Mouse (Mus musculus) B cell, adult 2 months (primary cell): ENCODE results near the gene Cacna1d.

Source experiments
- DNase-seq, 2 experiments: peaks; one replicate each; pipeline ENCODE4 v3.0.0; 2022

Cacna1d gene

DNA sequence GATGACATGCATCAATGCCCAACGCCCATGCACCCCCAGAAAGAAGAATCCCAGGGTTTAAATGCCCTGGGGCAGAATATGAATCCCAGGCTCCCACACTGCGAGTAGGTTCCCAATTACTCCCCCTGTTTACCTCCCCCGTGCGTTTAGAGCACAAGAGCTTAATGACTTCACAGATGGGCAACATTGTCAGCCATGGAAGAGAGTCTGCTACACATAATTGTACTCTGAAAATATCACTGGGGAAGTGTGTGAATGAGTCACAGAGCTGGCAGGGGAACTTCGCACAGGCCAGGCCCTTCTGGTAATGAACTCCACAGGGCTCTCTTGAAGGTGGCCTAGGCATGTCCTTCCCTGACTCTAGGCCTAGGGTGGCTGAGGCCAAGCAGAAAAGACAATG is 125.4 kb downstream of the Cacna1d start:
- DNase-seq, result no peak

DNA sequence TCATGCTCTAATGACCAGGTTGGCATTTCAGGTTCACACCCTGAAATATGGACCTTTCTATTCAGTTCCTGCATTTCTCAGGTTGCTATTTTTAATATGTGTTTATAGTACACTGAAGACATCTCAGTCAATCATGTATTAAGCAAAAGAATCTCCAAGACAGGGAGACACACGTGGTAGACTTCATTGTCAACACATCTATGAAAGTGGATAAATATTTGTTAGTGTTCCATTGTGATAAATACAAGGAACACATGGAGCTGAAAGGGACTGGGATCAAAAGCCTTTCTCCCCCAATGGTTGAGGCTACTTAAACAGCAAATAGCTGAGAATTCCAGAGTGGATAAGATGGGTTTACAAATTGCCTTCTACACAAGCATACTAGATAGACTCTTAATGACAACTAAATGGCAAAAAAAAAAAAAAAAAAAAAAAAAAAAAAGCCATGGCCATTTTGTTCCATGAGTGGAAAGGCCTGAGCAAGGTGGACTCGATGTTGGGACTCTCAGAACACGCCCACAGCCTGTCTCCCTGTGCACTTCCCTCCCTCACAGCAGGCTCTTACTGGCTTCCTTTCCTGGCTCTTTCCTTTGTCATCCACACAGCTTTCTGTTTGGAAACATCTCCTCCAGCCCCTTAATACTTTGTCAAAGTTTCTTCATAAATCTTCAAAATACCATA is 127.6 kb downstream of the Cacna1d start:
- DNase-seq, result no peak

DNA sequence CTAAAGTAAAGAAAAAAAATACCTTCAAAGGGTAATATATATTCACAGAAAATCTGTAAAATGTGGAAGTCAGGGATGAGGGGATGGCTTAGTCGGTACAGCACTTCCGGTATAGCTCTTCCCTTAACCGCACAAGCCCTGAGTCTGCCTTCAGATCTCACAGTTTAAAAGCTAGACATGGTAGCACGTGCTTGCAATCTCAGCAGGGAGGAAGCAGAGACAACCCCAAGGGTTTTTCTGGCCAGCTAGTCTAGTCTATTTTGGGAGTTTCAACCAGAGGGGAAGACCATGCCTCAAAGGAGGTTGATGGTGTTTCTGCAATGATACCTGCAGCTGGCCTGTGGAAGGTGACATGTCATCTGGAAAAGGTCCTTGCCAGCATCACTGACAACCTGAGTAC is 128.9 kb downstream of the Cacna1d start:
- no peak for DNase-seq

DNA sequence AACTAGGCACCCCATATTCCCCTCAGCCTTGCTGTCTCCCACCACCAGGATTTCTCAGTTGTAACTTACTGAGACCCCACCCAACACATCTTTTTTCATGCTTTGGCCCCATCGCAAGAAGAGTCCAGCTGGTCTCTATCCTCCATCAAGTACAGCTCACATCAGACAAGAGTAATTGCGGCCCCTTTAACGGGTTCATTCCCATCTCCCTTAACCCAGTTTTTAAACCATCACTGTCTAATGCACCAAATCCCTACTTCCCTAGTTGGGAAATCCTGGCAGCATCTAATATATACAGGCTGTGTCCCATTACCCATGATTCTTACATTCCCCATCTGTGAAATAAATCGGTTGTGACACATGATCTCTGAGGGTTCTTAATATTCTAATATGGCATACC is 130.8 kb downstream of the Cacna1d start:
- DNase-seq, result no peak

DNA sequence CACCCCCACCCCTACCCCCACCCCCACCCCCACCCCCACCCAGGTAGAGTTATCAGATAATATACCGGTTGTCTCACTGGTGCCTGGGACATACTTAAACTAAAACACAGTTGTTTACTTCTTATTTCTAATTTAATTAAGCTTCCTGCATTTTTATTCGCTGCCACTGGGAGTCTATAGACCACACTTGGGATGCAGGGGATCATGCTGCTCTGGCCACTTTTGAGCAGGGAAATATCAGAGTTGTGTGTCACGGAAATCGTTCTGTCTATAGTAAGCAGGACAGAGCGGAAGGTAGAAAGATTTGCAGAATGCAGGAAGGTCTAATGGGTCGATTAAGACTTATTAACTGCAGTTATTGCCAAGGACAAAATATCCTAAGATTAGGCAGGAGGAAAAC is 131.3 kb downstream of the Cacna1d start:
- no peak for DNase-seq

DNA sequence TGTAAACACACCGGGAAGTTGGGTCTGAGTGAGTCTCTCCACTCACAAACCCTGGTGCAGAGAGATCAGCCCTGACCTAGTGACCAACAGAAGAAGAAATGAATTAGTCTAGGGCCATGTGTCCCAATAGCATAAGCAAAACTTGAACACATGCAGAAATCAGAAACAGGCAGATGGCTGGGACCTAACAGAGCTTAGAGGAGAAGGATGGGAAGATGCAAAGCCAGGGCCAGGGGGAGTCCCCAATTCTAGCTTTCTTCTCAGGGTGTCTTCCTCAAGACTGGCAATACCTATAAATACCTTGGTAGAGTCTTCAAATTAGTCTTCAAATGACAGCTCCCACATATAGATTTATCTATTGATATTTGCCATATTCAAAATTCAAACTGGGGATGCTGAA is 133.2 kb downstream of the Cacna1d start:
- no peak for DNase-seq

DNA sequence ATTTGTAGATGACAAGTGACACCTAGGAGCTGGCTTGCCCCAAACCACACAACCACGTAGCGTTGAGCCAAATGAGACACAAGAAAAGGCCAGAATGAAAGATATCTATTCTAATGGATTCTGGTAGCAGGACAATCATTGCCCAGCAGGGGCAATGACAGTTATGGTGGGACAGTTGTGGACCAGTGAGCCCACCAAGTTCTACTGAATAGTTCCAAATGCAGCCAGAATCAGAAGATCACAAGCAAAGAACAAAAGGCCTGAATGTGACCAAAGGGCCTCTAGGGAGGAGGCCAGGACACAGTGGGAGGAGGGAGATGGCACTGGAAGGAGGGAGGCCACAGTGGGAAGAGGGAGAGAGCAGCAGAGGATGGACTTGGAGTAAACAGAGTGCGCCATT is 134.8 kb downstream of the Cacna1d start:
- no peak for DNase-seq

DNA sequence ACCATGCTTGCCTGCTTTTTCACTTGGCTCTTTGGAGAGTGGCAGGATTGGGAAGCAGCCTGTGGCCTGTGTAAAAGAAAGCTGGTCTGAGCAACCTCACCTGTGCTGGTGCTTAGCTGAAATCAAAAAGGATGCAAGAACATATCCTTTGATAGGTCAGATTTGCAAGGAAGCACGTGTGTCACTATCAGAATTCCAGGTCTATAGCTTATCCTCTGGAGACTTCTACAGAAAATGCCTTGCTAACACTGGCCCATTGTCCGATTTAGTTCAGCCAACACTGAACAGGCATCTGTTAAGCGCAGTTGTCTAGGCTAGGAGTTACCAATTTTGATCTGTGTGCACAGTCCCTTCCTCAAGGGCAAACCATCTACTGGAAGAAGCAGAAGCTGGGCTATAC is 136.5 kb downstream of the Cacna1d start:
- DNase-seq, result no peak

DNA sequence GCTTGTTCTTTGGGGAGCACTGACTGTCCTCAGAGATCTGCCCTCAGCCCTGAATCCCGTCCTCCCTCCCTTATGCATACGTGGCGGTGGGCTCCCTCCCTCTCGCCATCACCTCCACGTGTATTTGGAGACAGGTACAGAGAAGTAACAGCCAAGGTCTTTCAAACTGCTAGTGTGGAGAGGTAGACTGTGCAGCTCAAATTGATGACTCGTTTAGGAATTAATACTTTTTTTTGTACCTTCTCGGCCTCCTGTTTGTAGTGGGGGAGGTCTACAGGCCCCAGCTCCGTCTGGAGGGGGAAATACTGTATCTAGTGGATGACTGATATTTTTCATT is 137.2 kb downstream of the Cacna1d start:
- no peak for DNase-seq

DNA sequence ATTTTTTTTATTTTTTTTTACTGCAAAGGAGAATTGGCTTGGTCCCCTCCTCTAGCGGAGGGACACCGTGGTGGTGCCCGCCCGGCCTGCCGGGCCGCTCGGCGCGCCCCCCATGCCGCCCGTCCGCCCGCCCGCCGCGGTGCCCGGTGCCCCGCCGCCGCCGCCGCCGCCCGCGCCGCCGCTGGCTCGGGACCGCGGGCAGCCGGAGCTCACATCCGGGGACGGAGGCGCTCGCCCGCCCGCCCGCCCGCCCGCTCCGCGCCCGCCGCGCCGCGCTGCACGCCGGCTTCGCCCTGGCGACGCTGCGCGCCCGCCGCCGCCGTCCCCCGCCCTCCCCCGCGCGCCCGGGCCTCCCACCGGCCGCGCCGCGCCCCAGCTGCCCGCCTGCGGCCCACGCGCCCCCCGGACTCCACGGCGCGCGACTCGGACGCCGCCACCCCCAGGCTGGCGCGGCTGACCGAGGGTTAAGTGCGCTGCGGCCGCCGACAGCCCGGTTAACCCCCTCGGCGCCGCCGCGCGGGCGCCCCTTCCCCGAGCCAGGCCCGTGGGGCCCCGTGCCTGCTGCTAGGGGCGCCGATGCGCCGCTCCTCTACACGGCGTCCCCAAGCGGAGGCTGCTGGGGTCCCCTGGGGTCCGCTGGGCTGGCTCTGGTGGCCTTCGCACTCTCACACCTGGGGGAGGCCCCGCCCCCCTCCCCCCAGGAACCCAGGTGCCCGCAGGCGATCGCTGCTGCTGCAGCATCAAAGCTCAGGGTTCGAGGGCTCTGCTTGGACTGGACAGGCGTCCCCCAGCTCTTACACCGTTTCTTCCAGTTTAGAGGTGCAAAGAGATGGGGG is 137.7 kb downstream of the Cacna1d start:
- peak; percentile 18 to 31 for DNase-seq

DNA sequence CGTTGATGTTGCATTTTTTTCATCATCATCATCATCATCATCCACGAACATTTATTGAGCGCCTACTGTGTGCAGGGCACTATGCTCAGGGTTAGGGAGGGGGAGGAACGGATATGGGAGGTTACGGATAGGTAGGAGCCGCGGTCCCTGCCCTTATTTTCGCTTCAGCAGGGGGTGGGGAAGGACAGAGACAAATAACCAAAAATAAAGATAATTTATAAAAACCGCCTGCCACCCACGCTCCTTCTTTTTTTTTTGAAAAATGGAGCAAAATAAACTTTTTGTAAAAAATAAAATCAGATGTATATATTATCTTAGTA is 138.3 kb downstream of the Cacna1d start:
- no peak for DNase-seq

DNA sequence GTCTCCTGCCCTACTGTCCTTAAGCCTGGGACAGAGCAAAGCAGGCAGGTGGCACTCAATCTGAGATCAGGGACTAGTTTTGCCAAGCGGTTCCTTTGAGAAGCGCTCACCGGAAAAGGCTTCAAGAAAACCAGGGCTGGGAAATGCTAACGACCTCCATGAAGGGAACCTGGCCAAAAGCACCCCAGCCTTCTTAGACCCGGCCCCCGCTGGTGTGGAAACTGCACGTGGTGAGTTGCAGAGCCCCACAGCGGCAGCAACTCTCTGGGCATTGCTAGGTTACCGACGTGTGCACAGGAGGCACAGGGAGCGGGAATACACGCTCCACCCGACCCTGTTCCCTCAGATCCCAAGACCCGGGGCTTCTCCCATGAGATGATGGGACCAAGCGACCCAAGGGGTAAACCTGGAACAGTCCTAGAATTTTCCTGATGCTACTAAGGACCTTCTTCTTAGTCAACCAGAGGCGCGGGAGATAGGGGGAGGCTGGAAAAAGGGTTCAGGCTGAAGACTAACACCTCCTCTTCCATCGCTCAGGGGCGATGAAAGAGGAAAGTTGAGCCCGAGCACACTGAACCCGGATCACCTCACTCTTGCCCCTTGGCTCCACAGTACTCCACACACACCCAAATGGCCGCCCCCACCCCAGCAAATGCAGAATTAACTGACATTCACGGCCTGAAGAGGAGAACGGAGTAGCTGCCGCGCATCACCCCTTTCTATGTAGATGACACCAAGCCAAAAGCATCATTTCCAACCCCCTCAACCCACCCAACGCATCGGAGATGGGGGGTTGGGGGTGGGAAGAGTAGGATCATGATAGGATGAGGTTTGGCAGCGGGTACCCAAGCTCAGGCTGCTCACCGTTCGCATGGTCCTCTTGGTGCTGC is 138.9 kb downstream of the Cacna1d start:
- peak in 1 of 2 experiments; percentile 13 for DNase-seq

DNA sequence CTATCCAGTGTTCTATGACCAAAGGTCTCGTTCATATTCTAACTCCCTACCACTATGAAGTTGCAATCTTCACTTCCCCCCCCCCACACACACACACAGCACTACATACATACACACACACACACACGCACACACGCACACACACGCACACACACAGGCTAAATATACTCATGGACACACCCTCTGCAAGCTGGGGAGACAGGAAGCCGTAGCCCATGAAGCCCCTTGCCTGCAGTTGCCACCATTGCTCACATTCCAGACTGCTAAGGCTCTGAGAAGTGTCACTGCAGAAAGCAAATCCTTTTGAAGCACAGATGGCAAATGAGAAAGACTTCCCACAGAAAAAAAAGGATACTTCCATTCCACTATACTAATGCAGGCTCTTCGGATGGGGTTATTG is 141.0 kb downstream of the Cacna1d start:
- no peak for DNase-seq

DNA sequence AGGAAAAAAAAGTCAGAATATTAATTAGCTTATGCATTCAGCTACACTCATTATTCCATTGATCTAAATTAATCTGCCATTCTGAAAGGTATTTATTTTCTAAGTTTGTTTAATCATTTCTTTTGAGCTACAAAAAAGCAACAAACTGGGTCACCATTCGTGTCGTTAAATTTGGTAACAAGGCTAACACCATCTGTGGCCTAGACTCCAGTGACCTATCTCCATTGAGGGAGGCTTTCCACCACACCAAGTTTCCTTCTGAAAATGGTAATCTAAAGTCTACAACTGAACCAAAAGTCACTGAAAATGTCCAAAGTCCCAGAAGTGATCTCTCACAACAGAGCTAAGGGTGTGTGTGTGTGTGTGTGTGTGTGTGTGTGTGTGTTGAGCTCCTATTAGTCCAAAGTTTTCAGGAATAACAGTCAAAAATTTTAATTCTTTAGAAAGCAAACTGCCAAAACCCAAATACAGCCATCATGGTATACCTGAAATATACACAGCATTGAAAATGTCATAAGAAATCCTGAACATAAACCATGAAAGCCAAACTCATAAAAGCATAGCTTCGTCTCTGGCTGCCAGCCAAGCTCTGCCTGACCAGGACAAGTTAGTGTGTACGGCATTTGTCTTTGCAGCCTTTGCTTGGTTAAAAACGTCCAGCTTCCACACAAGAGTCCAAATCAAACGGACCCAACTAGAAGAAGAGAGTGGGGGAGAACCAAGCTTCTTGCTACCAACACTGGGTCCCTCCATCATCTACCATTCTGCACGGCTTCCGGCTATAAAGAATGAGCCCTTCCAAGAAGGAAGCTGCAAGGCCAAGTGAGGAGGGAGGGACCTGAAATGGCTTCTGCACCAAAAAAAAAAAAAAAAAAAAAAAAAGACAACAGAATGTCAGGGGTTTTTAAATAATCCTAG is 146.0 kb downstream of the Cacna1d start:
- DNase-seq, result no peak

DNA sequence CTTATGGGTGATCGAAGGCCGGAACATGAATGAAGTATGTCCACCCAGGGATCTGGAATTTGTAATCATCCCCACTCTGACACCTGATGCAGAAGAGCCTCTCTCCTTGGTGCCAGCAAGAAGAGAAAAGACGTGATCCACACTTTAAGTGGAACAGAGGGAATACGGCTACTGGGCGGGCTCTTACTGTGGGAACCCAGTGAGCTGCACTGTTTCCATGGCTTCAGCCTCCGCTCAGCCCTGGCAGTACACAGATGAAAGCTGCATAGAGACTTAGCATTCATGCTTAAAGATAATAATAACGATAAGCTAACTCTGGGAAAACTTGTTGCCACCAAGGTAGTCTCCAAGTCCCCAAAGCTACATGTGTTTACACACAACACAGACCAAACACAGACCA is 147.5 kb downstream of the Cacna1d start:
- DNase-seq, result no peak

DNA sequence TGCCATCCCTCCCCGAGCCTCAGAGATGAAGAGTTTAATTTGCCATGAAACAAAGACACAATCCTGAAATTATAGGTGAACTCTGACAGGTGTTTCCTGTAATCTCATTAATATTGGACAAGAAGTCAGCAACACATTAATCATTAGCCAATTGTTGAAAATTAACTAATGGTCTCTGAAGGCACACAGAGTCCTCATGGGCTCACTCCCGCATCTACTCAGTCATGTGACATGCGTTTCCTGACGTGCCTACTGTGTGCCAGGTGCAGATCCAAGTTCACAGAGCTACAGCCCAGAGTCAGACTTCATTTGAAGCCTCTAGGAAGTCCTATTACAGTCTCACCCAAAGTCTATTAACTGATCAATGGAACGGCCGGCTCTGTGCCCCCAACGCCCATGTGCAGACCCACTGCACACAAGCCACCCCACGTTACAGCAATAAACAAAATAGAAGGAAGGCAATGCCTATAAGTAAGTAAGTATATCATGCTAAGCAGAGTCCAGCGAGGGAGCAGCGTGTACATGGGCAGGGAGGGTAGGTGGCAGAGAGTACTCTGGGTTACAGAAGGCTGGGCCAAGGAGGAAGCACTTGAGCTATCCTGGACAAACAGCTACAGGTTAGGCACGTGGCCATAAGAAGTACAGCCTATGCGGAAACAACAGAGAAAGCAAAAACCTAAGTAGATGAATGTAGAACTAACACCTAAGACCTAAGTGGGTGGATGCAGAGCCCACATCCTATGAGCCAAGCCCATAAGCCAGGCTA is 149.2 kb downstream of the Cacna1d start:
- no peak for DNase-seq

DNA sequence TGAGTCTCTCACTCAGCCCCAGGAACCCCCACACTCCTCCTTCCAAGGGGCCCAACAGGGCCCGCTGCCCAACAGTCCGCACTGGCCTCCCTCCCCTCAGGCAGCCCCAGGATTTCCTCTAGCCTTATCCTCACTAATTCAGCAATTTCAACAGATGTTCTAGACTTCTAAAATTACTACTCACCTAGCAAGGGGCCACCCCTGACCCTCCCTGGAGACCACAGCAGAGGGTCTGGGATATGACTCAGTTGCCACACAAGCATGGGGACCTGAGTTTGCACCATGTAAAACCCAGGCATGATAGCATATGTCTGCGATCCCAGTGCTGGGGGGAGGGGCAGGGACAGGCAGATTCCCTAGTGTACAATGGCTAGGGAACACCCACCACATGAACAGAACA is 151.1 kb downstream of the Cacna1d start:
- DNase-seq, result no peak

DNA sequence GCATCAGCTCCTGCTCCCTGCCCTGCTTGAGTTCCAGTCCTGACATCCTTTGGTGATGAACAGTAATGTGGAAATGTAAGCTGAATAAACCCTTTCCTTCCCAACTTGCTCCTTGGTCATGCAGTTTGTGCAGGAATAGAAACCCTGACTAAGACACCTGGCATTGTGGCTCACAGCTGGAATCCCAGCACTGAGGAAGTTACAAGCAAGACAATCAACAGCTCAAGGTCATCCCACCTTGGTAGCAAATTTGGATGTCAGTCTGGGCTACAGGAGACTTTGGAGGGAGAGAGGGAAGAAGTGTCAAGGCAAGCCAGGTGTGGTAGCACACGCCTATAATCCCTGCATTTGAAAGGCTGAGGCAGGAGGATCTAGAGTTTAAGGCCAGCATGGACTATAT is 159.4 kb downstream of the Cacna1d start:
- no peak for DNase-seq

DNA sequence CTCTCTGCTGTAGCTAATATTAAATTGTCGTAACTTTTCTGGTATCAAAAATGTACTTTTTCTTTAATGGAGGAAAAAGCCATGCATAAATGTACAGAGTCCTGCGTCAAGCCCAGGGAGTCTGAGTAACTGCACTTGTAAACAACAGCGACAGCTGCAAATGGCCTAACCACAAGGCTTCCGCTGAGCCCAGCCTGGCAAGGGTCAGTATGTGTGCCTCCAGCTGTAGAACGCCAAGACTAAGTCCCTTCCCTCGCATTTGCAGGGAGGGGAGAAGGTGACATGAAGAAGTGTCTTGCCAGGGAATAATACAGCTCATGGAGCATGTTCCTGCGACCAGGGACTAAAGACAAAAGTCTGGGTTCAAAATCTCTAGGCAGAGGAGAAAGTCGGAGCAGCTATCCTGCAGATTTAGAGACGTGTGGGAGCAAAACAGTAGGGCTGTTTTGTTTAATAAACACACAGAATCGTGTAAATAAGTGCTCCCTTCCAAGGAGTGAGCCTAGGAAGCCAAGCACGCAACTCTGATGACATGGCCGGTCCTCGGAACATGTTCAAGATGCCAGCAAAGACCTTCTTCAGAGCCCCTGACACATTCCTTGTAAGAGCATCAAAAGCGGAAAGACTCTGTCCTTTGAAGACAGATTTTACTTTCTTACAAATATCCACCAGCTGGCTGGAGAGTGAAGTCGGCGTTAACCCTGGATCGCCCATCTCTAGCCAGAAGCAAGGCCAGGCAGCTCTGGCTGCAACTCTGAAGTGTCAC is 160.7 kb downstream of the Cacna1d start:
- DNase-seq, result no peak

DNA sequence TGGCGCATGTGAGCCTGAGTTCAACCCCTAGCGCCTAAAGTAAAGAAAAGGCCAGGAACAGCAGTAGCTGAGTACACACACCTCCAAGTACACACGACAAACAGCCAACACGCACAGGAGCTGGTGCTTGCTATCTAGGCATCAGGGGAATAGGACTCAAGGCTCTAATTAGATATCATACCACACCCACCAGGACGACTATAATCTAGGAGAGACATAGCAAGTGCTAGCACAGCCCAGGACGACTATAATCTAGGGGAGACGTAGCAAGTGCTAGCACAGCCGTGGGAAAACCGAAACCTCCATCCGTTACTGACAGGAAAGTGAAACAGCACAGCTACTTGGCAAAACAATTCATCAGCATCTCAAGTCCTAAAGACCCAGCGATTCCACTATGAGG is 162.1 kb downstream of the Cacna1d start:
- DNase-seq, result no peak

DNA sequence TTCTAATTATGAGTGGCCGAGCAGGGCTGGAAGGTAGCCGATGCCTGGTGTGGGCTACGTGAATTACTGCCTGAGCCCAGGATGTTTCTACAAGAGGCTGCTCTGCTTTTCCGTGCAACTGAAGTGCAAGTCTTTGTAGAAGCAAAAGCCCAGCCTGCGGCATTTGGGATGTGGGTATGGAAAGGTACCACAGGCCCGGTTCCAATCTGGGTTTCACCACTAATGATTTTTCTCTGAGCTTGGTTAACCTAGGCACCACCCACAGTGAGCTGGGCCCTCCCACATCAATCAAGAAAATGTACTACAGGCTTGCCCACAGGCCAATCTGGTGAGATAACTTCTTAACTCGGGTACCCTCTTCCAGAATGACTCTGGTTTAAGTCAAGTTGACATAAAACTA is 163.8 kb downstream of the Cacna1d start:
- no peak for DNase-seq
